Mouse (Mus musculus): ENCODE data around the gene Mtmr2. TPM values are rescaled to one million over a fixed set of nuclear protein-coding genes. Genes with fewer than 3 reads are reported as not detected.

The Mtmr2 gene
- total RNA-seq, 2 experiments from 2014 or later = 48.3 to 48.5 TPM

DNA sequence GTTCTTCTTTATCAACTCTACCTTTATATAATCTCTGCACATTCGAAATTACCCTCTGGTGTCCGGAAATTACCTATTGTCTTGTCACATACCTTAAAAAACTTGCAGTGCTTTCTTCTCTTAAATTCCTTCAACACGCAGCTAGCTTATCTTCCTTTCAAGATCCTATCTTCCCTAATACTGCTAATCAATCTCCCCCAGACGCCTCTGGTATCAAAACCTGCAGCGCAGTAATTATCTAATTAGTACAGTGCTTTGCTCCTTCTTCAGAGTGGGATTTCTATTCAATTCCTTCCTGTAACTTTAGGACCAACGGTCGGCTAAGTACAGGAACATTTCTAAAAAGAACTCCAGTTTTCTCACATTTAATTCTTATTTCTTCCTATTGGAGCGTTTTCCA is 77.7 kb downstream of the Mtmr2 start:
- no peak for DNase-seq (ENCODE audit: low spot score in 2 of 2)
- Histone ChIP-seq H3K27ac (peak overlapping the region; percentile 94), H3K4me3 (peak overlapping the region; percentile 82)
- no peak for TF ChIP-seq CTCF (conservative IDR thresholded peaks at IDR 0.05)

DNA sequence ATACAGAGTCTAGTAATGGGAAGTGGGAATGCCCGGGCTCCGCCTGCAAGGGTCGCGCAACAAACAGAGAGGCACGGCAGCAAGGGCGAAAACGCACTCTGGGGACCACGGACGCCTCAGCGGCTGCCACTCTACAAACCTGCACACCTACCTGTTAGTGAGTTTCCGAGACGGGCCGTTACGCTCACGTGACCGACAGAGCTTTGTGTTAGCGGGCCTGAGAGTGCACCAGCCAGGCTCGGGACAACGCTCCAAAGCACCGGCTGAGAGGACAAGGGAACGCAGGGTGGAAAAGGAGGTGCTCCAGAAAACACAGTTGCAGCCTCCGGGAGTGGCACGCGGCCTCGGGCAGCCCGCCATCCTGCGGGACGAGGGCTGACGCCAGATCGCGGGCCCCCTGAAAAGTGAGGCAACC is 78.2 kb downstream of the Mtmr2 start:
- Histone ChIP-seq H3K4me3 (peak overlapping the region; percentile 82), H3K27ac (peak overlapping the region; percentile 94)
- peak in 1 of 2 experiments; percentile 25 for DNase-seq (ENCODE audit: low spot score in 2 of 2)
- TF ChIP-seq CTCF (conservative IDR thresholded peaks at IDR 0.05) = no peak

DNA sequence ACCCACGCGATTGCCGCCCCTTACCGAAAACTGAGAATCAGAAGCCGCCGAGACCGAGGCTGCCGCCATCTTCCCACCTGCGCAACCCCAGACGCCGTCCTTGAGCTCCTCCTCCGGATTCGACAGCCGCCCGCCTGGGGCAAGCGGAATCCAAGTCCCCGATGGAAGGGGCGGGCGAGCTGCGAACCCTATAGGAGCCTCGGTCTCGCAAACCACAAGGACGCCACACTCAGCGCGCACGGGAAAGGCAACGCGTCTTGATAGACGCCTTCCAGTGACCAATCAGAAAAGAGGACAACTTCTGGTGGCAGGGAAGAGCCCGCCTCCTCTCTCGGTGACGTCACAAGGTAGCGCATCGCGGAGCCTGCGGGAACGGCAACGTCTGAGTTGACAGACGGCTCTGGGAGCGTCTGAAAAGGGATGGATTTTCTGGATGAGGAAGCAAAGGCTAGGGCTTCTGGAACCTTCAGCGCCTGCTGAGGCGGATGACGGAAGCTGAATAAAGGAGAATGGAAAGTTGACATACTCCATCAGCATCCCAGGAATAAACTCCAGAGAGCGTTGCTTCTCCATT is 78.7 kb downstream of the Mtmr2 start, which contains the start of gene Cep57:
Cep57 (minus strand) TSS at position 276 of the 574 bp plus-strand sequence.
- Histone ChIP-seq H3K27ac (peak within 1 kb of the TSS; percentile 94), H3K4me3 (peak within 1 kb of the TSS; percentile 88)
- TF ChIP-seq CTCF (conservative IDR thresholded peaks at IDR 0.05) = no peak
- peak; percentile 94 to 97 for DNase-seq (ENCODE audit: low spot score in 2 of 2)

DNA sequence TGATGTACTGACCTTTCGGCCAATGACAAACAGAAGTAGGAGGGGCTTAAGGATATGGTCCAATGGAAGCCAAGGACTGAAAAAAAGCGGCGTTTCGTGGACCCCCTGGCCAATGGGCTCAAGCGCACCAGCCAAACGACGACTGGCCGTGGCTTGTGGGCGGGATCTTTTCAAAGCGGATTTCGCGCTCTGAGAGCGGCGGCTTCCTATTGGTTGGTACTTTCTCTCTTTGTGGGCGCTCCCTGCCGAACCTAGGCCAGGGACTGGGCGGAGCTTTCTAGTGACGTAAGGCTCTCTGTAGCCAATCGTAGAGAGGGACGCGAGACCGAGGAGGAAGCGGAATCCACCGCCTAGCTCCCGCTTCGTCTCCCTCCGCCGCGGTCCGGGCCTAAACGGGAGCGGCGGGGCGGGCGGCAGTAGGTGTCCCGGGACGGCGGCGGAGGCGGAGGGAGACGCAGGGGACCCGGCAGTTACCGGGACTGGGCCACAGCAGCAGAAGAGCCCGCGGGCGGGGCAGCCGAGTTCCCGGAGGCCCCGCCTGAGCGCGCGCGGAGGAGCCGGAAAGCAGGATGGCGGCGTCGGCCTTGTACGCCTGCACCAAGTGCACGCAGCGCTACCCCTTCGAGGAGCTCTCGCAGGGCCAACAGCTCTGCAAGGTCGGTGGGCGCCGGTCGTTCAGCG is 79.3 kb downstream of the Mtmr2 start, which contains the start of gene Fam76b:
Fam76b (plus strand) TSS at position 311 of the 681 bp plus-strand sequence.
- no peak for TF ChIP-seq CTCF (conservative IDR thresholded peaks at IDR 0.05)
- peak; percentile 99 to 100 for DNase-seq (ENCODE audit: low spot score in 2 of 2)
- H3K27ac ChIP-seq = peak within 1 kb of the TSS; percentile 94
- H3K4me3 ChIP-seq = peak within 1 kb of the TSS; percentile 88

DNA sequence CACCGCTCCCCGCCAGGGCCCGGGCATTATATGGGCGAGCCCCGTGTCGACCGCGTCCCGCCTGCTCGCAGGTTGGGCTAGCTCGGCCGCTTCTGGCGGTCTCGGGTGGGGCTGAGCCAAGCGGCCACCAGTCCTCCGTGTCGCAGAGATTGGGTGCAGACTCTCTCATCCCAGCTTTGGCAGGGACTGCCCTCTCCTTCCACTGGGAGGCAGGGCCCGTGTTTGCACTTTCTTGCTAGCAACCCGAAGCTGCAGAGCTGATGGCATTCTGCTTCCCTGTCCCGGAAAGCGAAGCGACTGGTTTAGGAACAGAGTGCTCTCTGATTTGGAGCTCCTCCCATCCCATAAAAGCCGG is 79.9 kb downstream of the Mtmr2 start:
- TF ChIP-seq CTCF (conservative IDR thresholded peaks at IDR 0.05) = peak; percentile 43
- peak overlapping the region; percentile 88 for H3K4me3 ChIP-seq
- peak overlapping the region; percentile 94 for H3K27ac ChIP-seq
- peak in 1 of 2 experiments; percentile 52 for DNase-seq (ENCODE audit: low spot score in 2 of 2)

DNA sequence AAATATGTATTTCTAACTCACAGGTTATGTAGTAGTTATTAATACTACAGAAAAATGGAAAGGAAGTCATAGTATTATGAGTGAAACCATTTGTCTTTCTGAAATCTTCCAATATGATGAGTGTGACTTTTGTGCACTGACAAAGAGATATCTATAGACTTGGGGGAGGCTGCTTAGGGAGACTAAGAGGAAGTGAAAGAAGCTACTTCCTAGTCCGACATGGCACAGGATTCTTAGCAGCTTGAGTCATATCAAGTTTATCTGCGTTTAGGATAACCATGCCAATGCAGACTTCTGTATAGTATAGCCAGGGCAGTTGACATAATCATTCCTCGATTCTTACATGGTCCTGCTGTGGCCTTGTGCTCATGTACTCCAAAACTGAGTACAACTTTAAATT is 87.0 kb downstream of the Mtmr2 start:
- TF ChIP-seq CTCF (conservative IDR thresholded peaks at IDR 0.05) = no peak
- Histone ChIP-seq H3K27ac (peak overlapping the region; percentile 28; the same call in 1 of the 2 replicates), H3K4me3 (no peak overlapping the region)
- no peak for DNase-seq (ENCODE audit: low spot score in 2 of 2)

DNA sequence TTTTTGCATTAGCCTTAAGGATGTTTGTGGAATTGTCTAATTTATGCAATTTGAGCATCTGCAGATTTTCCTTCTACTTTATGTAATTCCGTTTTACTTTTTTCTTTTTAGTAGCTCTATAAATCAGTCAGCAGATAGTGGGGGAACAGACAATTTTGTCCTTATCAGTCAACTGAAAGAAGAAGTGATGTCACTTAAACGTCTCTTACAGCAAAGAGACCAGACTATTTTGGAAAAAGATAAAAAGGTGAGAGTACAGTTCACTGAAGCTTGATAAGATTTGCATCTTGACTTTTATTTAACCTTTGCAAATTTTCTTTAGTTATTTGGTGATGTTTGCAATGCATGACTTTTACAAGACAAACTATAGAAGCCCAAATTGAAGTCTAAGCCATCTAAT is 88.5 kb downstream of the Mtmr2 start:
- no peak overlapping the region for H3K4me3 ChIP-seq
- TF ChIP-seq CTCF (conservative IDR thresholded peaks at IDR 0.05) = no peak
- no peak for DNase-seq (ENCODE audit: low spot score in 2 of 2)
- no peak overlapping the region for H3K27ac ChIP-seq

DNA sequence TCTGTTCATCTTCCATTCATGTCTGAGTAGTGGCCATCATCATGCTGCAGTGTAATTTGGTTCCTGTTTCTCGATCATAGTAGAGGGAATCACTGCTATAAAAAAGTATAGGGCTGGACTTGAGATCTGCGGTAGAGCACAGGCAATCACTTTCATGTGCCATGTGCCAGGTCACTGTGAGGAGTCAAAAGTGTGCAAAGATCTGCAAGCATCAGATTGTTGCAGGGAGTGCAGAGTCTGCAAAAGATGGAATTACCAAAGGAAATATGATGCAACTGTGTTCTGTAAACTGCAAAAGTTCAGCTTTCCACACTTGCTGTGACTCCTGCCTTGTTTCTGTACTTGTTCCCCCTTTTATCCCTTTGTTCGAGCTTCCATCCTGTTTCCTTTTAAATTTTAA is 99.4 kb downstream of the Mtmr2 start:
- no peak for TF ChIP-seq CTCF (conservative IDR thresholded peaks at IDR 0.05)
- Histone ChIP-seq H3K27ac (no peak overlapping the region), H3K4me3 (no peak overlapping the region)
- DNase-seq (ENCODE audit: low spot score in 2 of 2) = no peak

DNA sequence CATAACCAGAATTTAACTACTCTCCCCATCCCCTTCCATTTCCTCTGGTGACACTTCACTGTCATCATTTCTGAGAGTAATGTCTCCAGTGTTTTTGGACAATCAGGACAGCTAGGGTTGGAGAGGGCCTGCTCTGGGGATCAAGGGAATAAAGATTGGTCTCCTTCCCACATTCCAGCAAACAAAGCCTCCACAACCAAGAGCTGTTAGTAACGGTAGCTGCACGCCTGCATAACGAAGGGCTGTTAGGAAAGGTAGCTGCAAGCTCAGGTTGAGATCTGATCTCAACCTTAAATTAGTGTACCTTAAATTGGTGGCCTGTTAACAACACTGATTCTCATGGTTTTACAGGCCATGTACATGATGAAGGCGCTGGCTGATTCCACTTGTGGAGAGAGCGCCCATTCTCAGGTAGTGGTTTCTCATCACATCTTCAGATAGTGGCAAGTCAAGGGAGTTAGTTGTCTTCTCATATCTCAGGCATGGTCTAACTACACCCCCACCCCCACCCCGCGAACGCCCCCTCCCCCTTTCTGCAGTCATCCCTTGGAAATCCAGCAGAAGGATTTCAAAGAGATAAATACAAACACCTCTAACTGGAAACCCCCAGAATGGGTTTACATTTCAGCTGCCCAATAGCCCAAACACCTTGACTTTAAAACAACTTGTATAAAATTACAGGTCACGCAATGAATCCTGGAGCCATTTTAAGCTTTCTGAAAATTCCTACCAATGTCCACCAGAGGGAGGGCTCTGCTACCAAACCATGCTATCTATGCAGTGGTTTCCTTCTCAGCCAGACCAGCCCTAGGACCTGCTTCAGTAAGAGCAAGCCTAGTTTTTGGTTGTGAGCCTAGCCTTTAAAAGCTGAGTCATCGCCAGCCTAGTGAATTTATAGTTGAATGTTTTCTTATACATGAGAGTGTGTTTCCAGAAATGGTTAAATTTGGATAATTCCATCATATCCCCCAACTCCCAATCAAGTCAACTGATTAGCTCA is 100.6 kb downstream of the Mtmr2 start:
- DNase-seq (ENCODE audit: low spot score in 2 of 2) = peak; percentile 25 to 29
- peak; percentile 79 for TF ChIP-seq CTCF (conservative IDR thresholded peaks at IDR 0.05)
- no peak overlapping the region for H3K4me3 ChIP-seq
- H3K27ac ChIP-seq = no peak overlapping the region

DNA sequence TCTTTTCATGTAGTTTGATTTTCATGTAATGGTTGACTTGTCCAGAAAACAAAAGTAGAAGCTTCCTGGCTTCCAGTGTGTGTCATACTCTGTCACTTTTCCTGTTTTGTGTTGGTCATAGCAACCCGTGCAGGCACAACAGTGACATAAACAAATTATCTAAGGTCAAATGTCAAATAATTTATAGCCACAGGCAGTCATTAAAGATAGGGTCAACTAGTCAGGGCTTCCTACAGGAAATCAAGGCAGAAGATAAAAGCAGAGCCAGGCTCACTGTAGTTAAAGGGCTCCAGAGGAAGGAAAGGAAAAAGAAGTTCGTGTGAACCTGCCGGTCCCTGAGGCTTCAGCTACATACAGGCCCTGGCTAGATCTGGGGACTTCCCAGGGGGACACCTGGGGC is 105.7 kb downstream of the Mtmr2 start:
- no peak for DNase-seq (ENCODE audit: low spot score in 2 of 2)
- H3K27ac ChIP-seq = no peak overlapping the region

More for the DNA sequence above, 105.7 kb downstream of the Mtmr2 start:
- TF ChIP-seq CTCF (conservative IDR thresholded peaks at IDR 0.05) = no peak
- H3K4me3 ChIP-seq = no peak overlapping the region

Other genes starting within 250 kb of the Mtmr2 start
- 10 to 100 TPM; 19.5 to 22.5 TPM for gene Cep57, start 78.7 kb downstream of the Mtmr2 start, total RNA-seq (2021)
- 10 to 100 TPM; 18.0 to 23.0 TPM for gene Fam76b, start 79.3 kb downstream of the Mtmr2 start, total RNA-seq (2021)